Mouse (Mus musculus): Measurements from ENCODE around the gene Ttbk1.

The Ttbk1 gene

GRCm38 (mm10) chr17:46453970-46454411, 33.5 kb downstream of the Ttbk1 start:
- no peaks in the 10 kb centered on the region for H3K36me3 ChIP-seq (ENCODE audit: control insufficient read depth, insufficient read depth, low read length, poor library complexity, severe bottlenecking)
- peak; percentile 18 for DNase-seq (ENCODE audit: low read depth, low spot score)
- H3K27me3 ChIP-seq (ENCODE audit: control insufficient read depth, insufficient read depth, low read length, poor library complexity, severe bottlenecking): peaks cover 4% of the 10 kb centered on the region

- no peak for DNase-seq (ENCODE audit: low read depth, low spot score)
- H3K36me3 ChIP-seq (ENCODE audit: control insufficient read depth, insufficient read depth, low read length, poor library complexity, severe bottlenecking): no peaks in the 10 kb centered on the region
- H3K27me3 ChIP-seq (ENCODE audit: control insufficient read depth, insufficient read depth, low read length, poor library complexity, severe bottlenecking): peaks cover 4% of the 10 kb centered on the region
These were observed 34.0 kb downstream of the Ttbk1 start for GRCm38 (mm10) chr17:46453302-46453948.

GRCm38 (mm10) chr17:46452683-46453082, 34.8 kb downstream of the Ttbk1 start:
- DNase-seq (ENCODE audit: low read depth, low spot score): no peak
- H3K27me3 ChIP-seq (ENCODE audit: control insufficient read depth, insufficient read depth, low read length, poor library complexity, severe bottlenecking): peaks cover 4% of the 10 kb centered on the region
- H3K36me3 ChIP-seq (ENCODE audit: control insufficient read depth, insufficient read depth, low read length, poor library complexity, severe bottlenecking): no peaks in the 10 kb centered on the region

GRCm38 (mm10) chr17:46446264-46446663, 41.2 kb downstream of the Ttbk1 start:
- Histone ChIP-seq H3K36me3 (ENCODE audit: control insufficient read depth, insufficient read depth, low read length, poor library complexity, severe bottlenecking) (no peaks in the 10 kb centered on the region), H3K27me3 (ENCODE audit: control insufficient read depth, insufficient read depth, low read length, poor library complexity, severe bottlenecking) (peaks cover 5% of the 10 kb centered on the region; the same call in 1 of the 2 replicates)
- no peak for DNase-seq (ENCODE audit: low read depth, low spot score)

GRCm38 (mm10) chr17:46444839-46445579, 42.5 kb downstream of the Ttbk1 start:
- Histone ChIP-seq H3K27me3 (ENCODE audit: control insufficient read depth, insufficient read depth, low read length, poor library complexity, severe bottlenecking) (peaks cover 5% of the 10 kb centered on the region; the same call in 1 of the 2 replicates), H3K36me3 (ENCODE audit: control insufficient read depth, insufficient read depth, low read length, poor library complexity, severe bottlenecking) (no peaks in the 10 kb centered on the region)
- no peak for DNase-seq (ENCODE audit: low read depth, low spot score)

GRCm38 (mm10) chr17:46439176-46439575, 48.3 kb downstream of the Ttbk1 start:
- Histone ChIP-seq H3K36me3 (ENCODE audit: control insufficient read depth, insufficient read depth, low read length, poor library complexity, severe bottlenecking) (no peaks in the 10 kb centered on the region), H3K27me3 (ENCODE audit: control insufficient read depth, insufficient read depth, low read length, poor library complexity, severe bottlenecking) (peaks cover 3% of the 10 kb centered on the region; the same call in 1 of the 2 replicates)
- DNase-seq (ENCODE audit: low read depth, low spot score): no peak

GRCm38 (mm10) chr17:46438298-46438873, 49.1 kb downstream of the Ttbk1 start, which contains the start of gene Slc22a7:
Gene Slc22a7 (minus strand): TSS chr17:46438457.
- H3K36me3 ChIP-seq (ENCODE audit: control insufficient read depth, insufficient read depth, low read length, poor library complexity, severe bottlenecking): no peaks in the 10 kb centered on the region
- no peak for DNase-seq (ENCODE audit: low read depth, low spot score)
- H3K27me3 ChIP-seq (ENCODE audit: control insufficient read depth, insufficient read depth, low read length, poor library complexity, severe bottlenecking): peaks cover 3% of the 10 kb centered on the region; the same call in 1 of the 2 replicates

GRCm38 (mm10) chr17:46436672-46437366, 50.7 kb downstream of the Ttbk1 start:
- DNase-seq (ENCODE audit: low read depth, low spot score): peak; percentile 53
- no peaks in the 10 kb centered on the region for H3K36me3 ChIP-seq (ENCODE audit: control insufficient read depth, insufficient read depth, low read length, poor library complexity, severe bottlenecking)

GRCm38 (mm10) chr17:46433627-46434026, 53.8 kb downstream of the Ttbk1 start:
- H3K36me3 ChIP-seq (ENCODE audit: control insufficient read depth, insufficient read depth, low read length, poor library complexity, severe bottlenecking): no peaks in the 10 kb centered on the region
- no peaks in the 10 kb centered on the region; the same call in 1 of the 2 replicates for H3K27me3 ChIP-seq (ENCODE audit: control insufficient read depth, insufficient read depth, low read length, poor library complexity, severe bottlenecking)
- DNase-seq (ENCODE audit: low read depth, low spot score): no peak

More at GRCm38 (mm10) chr17:46436672-46437366, 50.7 kb downstream of the Ttbk1 start:
- H3K27me3 ChIP-seq (ENCODE audit: control insufficient read depth, insufficient read depth, low read length, poor library complexity, severe bottlenecking): no peaks in the 10 kb centered on the region

- no peak for DNase-seq (ENCODE audit: low read depth, low spot score)
- Histone ChIP-seq H3K27me3 (ENCODE audit: control insufficient read depth, insufficient read depth, low read length, poor library complexity, severe bottlenecking) (no peaks in the 10 kb centered on the region; the same call in 1 of the 2 replicates), H3K36me3 (ENCODE audit: control insufficient read depth, insufficient read depth, low read length, poor library complexity, severe bottlenecking) (no peaks in the 10 kb centered on the region)
These were observed 58.6 kb downstream of the Ttbk1 start, which contains the start of gene Crip3 for GRCm38 (mm10) chr17:46428761-46429414. Gene Crip3 (plus strand): TSS chr17:46428926.

- H3K36me3 ChIP-seq (ENCODE audit: control insufficient read depth, insufficient read depth, low read length, poor library complexity, severe bottlenecking): no peaks in the 10 kb centered on the region
- H3K27me3 ChIP-seq (ENCODE audit: control insufficient read depth, insufficient read depth, low read length, poor library complexity, severe bottlenecking): no peaks in the 10 kb centered on the region; the same call in 1 of the 2 replicates
- DNase-seq (ENCODE audit: low read depth, low spot score): no peak
These were observed 61.0 kb downstream of the Ttbk1 start for GRCm38 (mm10) chr17:46426496-46426895.

GRCm38 (mm10) chr17:46419717-46420116, 67.8 kb downstream of the Ttbk1 start:
- peaks cover 3% of the 10 kb centered on the region; the same call in 1 of the 2 replicates for H3K36me3 ChIP-seq (ENCODE audit: control insufficient read depth, insufficient read depth, low read length, poor library complexity, severe bottlenecking)
- H3K27me3 ChIP-seq (ENCODE audit: control insufficient read depth, insufficient read depth, low read length, poor library complexity, severe bottlenecking): no peaks in the 10 kb centered on the region
- peak; percentile 33 for DNase-seq (ENCODE audit: low read depth, low spot score)

GRCm38 (mm10) chr17:46418628-46419027, 68.8 kb downstream of the Ttbk1 start:
- Histone ChIP-seq H3K27me3 (ENCODE audit: control insufficient read depth, insufficient read depth, low read length, poor library complexity, severe bottlenecking) (no peaks in the 10 kb centered on the region), H3K36me3 (ENCODE audit: control insufficient read depth, insufficient read depth, low read length, poor library complexity, severe bottlenecking) (peaks cover 5% of the 10 kb centered on the region; the same call in 1 of the 2 replicates)
- DNase-seq (ENCODE audit: low read depth, low spot score): no peak

GRCm38 (mm10) chr17:46408478-46408877, 79.0 kb downstream of the Ttbk1 start:
- DNase-seq (ENCODE audit: low read depth, low spot score): peak; percentile 55
- Histone ChIP-seq H3K36me3 (ENCODE audit: control insufficient read depth, insufficient read depth, low read length, poor library complexity, severe bottlenecking) (peaks cover 43% of the 10 kb centered on the region), H3K27me3 (ENCODE audit: control insufficient read depth, insufficient read depth, low read length, poor library complexity, severe bottlenecking) (no peaks in the 10 kb centered on the region)
